Mouse (Mus musculus): ENCODE results near the gene Cd37.

DNA sequence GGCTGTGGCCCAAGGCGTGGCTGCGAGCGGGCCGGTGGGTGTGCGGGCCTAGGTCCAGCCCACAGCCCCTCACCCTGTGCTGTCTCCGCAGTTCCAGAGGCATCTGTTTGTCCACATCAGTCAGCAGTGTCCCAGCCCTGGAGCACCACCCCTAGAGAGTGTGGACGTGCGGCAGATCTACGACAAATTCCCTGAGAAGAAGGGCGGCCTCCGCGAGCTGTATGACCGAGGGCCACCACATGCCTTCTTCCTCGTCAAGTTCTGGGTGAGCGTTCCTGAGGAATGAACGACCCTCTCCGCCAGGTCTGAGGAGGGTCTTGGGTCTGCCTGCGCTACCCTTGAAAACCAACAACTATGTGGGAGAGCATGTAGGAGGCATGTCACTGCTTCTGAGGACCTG lies 10.4 kb downstream of the Cd37 start:
- no peak for TF ChIP-seq POLR2A (IDR thresholded peaks at IDR 0.05; ENCODE audit: insufficient read depth, low read depth, low read length)
- TF ChIP-seq CTCF (IDR thresholded peaks at IDR 0.05), result no peak

Data from heart, adult 2 months (tissue).